Mouse (Mus musculus): ENCODE results near the gene Lin52.

GRCm38 (mm10) chr12:84546028-84546427, 94.8 kb downstream of the Lin52 start:
- peak; percentile 99 for TF ChIP-seq CTCF (IDR thresholded peaks at IDR 0.05; ENCODE audit: low read depth, low read length)
- TF ChIP-seq GATA1 (IDR thresholded peaks at IDR 0.05; ENCODE audit: borderline replicate concordance, low read length), result no peak
- TF ChIP-seq GATA2 (IDR thresholded peaks at IDR 0.05; ENCODE audit: borderline replicate concordance, low read depth, low read length), result no peak
- no peak for TF ChIP-seq TAL1 (conservative IDR thresholded peaks at IDR 0.05; ENCODE audit: low read depth, low read length)
- no peak for TF ChIP-seq POLR2AphosphoS5 (IDR thresholded peaks at IDR 0.05; ENCODE audit: insufficient replicate concordance, low read depth, low read length)

Data from G1E (cell line).